8 mouse cellular contexts compared by ENCODE assay signal in the genomic region with DNA sequence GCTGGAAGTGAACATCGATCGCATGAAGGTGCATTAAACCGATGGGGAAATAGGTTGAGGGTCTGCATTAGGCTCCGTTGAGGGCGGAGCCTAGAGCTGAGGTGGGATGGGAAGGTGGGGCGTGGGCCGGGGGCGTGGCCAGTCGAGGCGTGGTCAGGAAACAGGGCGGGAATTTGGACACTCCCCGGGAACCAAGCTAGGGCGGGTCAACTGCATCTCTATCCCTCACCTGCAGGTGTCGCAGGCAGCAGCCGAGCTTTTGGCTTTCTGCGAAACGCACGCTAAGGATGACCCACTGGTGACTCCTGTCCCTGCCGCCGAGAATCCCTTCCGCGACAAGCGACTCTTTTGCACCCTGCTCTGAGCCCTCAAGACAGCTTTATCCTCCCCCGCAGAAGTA. TPM values are rescaled to one million over a fixed set of nuclear protein-coding genes. Genes with fewer than 3 reads are reported as not detected.
DNase-seq lines count a peak whose midpoint lies in the region; ATAC-seq and TF ChIP-seq lines count a peak whose summit lies in the region.

No protein-coding gene starts in this region.

- ATAC-seq in liver, embryonic 16.5 days (ENCODE audit: low read depth) = peak; percentile 17; the same call in 1 of the 2 replicates
- ATAC-seq in neural tube, embryonic 11.5 days (ENCODE audit: insufficient read depth, low FRiP score, low TSS enrichment) = peak; percentile 58

- H3K27ac ChIP-seq in embryonic facial prominence, embryonic 10.5 days (replicated peaks) = 0 out of 2 replicates have a peak overlapping the region, but pooled peaks have one; percentile 42
- H3K27ac ChIP-seq in liver, embryonic 16.5 days (ENCODE audit: low read length) = no peak overlapping the region
- H3K27ac ChIP-seq in neural tube, embryonic 11.5 days (ENCODE audit: low read depth, low read length) = no peak overlapping the region
- no peak overlapping the region for H3K27ac ChIP-seq in thymus, adult 2 months (ENCODE audit: control insufficient read depth, insufficient read depth, low read length)

- TF ChIP-seq CTCF in thymus, adult 2 months (IDR thresholded peaks at IDR 0.05; ENCODE audit: borderline replicate concordance, control insufficient read depth, extremely low read depth, insufficient read depth, low read length, poor library complexity) = peak; percentile 85

- under 1% methylated on average over 24 of the region's 24 CpGs for WGBS in embryonic facial prominence, embryonic 10.5 days
- under 1% methylated on average over 24 of the region's 24 CpGs for WGBS in liver, embryonic 16.5 days (ENCODE audit: insufficient replicate concordance)
- WGBS in neural tube, embryonic 11.5 days = under 1% methylated on average over 24 of the region's 24 CpGs
- WGBS in thymus, adult 2 months = 2% methylated on average over 24 of the region's 24 CpGs

- 0 out of 2 replicates have a peak overlapping the region, but pooled peaks have one; percentile 14 for H3K4me2 ChIP-seq in liver, embryonic 16.5 days (ENCODE audit: low read depth, low read length)
- H3K4me2 ChIP-seq in neural tube, embryonic 11.5 days (ENCODE audit: low read depth) = peak overlapping the region; percentile 49

- peak overlapping the region; percentile 55 for H3K4me3 ChIP-seq in embryonic facial prominence, embryonic 10.5 days
- no peak overlapping the region for H3K4me3 ChIP-seq in liver, embryonic 16.5 days (ENCODE audit: low read depth, low read length)
- peak overlapping the region; percentile 20; the same call in 1 of the 2 replicates for H3K4me3 ChIP-seq in neural tube, embryonic 11.5 days (ENCODE audit: low read depth, low read length)
- H3K4me3 ChIP-seq in thymus, adult 2 months (ENCODE audit: control insufficient read depth, insufficient read depth, low read length) = no peak overlapping the region

- peaks cover 41% of the 10 kb centered on the region for H3K27me3 ChIP-seq in embryonic facial prominence, embryonic 10.5 days (replicated peaks; ENCODE audit: low read depth, poor library complexity, severe bottlenecking)
- peaks cover 42% of the 10 kb centered on the region for H3K27me3 ChIP-seq in liver, embryonic 16.5 days (ENCODE audit: control insufficient read depth, insufficient read depth, low read depth, low read length)
- H3K27me3 ChIP-seq in neural tube, embryonic 11.5 days (ENCODE audit: control insufficient read depth, insufficient read depth, low read length) = peaks cover 21% of the 10 kb centered on the region
- no peaks in the 10 kb centered on the region for H3K27me3 ChIP-seq in thymus, adult 2 months (ENCODE audit: control insufficient read depth, insufficient read depth, low read length)

- no peaks in the 10 kb centered on the region for H3K9me3 ChIP-seq in embryonic facial prominence, embryonic 10.5 days
- no peaks in the 10 kb centered on the region for H3K9me3 ChIP-seq in liver, embryonic 16.5 days (replicated peaks; ENCODE audit: control insufficient read depth, low read length)
- H3K9me3 ChIP-seq in neural tube, embryonic 11.5 days (ENCODE audit: control insufficient read depth, low read length) = no peaks in the 10 kb centered on the region

- peaks cover 7% of the 10 kb centered on the region for H3K36me3 ChIP-seq in embryonic facial prominence, embryonic 10.5 days (replicated peaks)
- no peaks in the 10 kb centered on the region for H3K36me3 ChIP-seq in liver, embryonic 16.5 days (ENCODE audit: control insufficient read depth, insufficient read depth)
- H3K36me3 ChIP-seq in neural tube, embryonic 11.5 days (ENCODE audit: control insufficient read depth, insufficient read depth, low read length) = no peaks in the 10 kb centered on the region
- H3K36me3 ChIP-seq in thymus, adult 2 months (ENCODE audit: control insufficient read depth, insufficient read depth, low read length) = no peaks in the 10 kb centered on the region

- no peak for TF ChIP-seq POLR2A in thymus, adult 2 months (IDR thresholded peaks at IDR 0.05; ENCODE audit: control insufficient read depth, extremely low read depth, insufficient read depth, low read length, poor library complexity)

- H3K4me1 ChIP-seq in embryonic facial prominence, embryonic 10.5 days = peaks cover 63% of the 10 kb centered on the region
- peaks cover 9% of the 10 kb centered on the region for H3K4me1 ChIP-seq in liver, embryonic 16.5 days (ENCODE audit: control insufficient read depth, low read depth, low read length)
- H3K4me1 ChIP-seq in neural tube, embryonic 11.5 days (ENCODE audit: control insufficient read depth, insufficient read depth, low read length) = peaks cover 30% of the 10 kb centered on the region
- peaks cover 14% of the 10 kb centered on the region for H3K4me1 ChIP-seq in thymus, adult 2 months (replicated peaks; ENCODE audit: control insufficient read depth, insufficient read depth, low read length)

- H3K9ac ChIP-seq in liver, embryonic 16.5 days (ENCODE audit: low read depth, low read length) = no peak overlapping the region
- H3K9ac ChIP-seq in neural tube, embryonic 11.5 days (ENCODE audit: low read length) = 0 out of 2 replicates have a peak overlapping the region, but pooled peaks have one; percentile 26

- DNase-seq in CD4-positive helper T cell, adult 2 months (ENCODE audit: low read depth, low spot score) = peak; percentile 64
- peak; percentile 88 for DNase-seq in adrenal gland, postnatal 10 days
- peak; percentile 91 for DNase-seq in embryonic facial prominence, embryonic 10.5 days (ENCODE audit: low spot score)
- peak; percentile 71 for DNase-seq in heart, adult 8-10 months (ENCODE audit: low spot score)
- peak; percentile 76 for DNase-seq in kidney, adult 18-20 months
- peak; percentile 86 for DNase-seq in neural tube, embryonic 11.5 days (ENCODE audit: low spot score)
- DNase-seq in thymus, adult 2 months = peak; percentile 69

RNA-seq across cellular contexts. Expression of a gene that starts 3.4 kb away (rescaled TPM):
- total RNA-seq in adrenal gland, postnatal 10 days (2021) = 1 to 10 TPM in 1 of 2 experiments, under 1 TPM in 1; 0.84 to 2.0 TPM
- 14.7 and 20.3 TPM in 2 replicates for polyA plus RNA-seq in embryonic facial prominence, embryonic 10.5 days (2016; fragmentation: Nextera tagmentation; extraction: Ambion mirVana)
- total RNA-seq in heart, adult 8-10 months (2022) = 1 to 10 TPM; 1.0 to 1.5 (median 1.1) TPM
- polyA plus RNA-seq in liver, embryonic 16.5 days (2015; fragmentation: Nextera tagmentation; extraction: Ambion mirVana) = 0.17 TPM in 1 of 2 replicates, not detected in the other
- polyA plus RNA-seq in neural tube, embryonic 11.5 days (2014; fragmentation: Nextera tagmentation; extraction: Ambion mirVana) = 7.0 and 7.2 TPM in 2 replicates
- 0.62 and 1.7 TPM in 2 replicates for polyA plus RNA-seq in thymus, adult 2 months (2012; rRNA removed)

RNA-seq across cellular contexts. Expression of a gene that starts 11.3 kb away (rescaled TPM):
- total RNA-seq in adrenal gland, postnatal 10 days (2021) = 1 to 10 TPM; 1.2 to 2.0 TPM
- 0.52 and 0.64 TPM in 2 replicates for polyA plus RNA-seq in embryonic facial prominence, embryonic 10.5 days (2016; fragmentation: Nextera tagmentation; extraction: Ambion mirVana)
- 1 to 10 TPM; 1.9 to 3.5 (median 3.1) TPM for total RNA-seq in heart, adult 8-10 months (2022)
- polyA plus RNA-seq in liver, embryonic 16.5 days (2015; fragmentation: Nextera tagmentation; extraction: Ambion mirVana) = 1.2 and 1.3 TPM in 2 replicates
- 0.41 and 0.76 TPM in 2 replicates for polyA plus RNA-seq in neural tube, embryonic 11.5 days (2014; fragmentation: Nextera tagmentation; extraction: Ambion mirVana)
- 11.3 and 11.4 TPM in 2 replicates for polyA plus RNA-seq in thymus, adult 2 months (2012; rRNA removed)

RNA-seq across cellular contexts. Expression of a gene that starts 19.9 kb away (rescaled TPM):
- total RNA-seq in adrenal gland, postnatal 10 days (2021) = 1 to 10 TPM; 5.7 to 7.0 TPM
- polyA plus RNA-seq in embryonic facial prominence, embryonic 10.5 days (2016; fragmentation: Nextera tagmentation; extraction: Ambion mirVana) = 5.5 and 6.0 TPM in 2 replicates
- total RNA-seq in heart, adult 8-10 months (2022) = 1 to 10 TPM; 8.0 to 9.5 (median 8.6) TPM
- 0.05 and 0.12 TPM in 2 replicates for polyA plus RNA-seq in liver, embryonic 16.5 days (2015; fragmentation: Nextera tagmentation; extraction: Ambion mirVana)
- 9.5 and 10.6 TPM in 2 replicates for polyA plus RNA-seq in neural tube, embryonic 11.5 days (2014; fragmentation: Nextera tagmentation; extraction: Ambion mirVana)
- polyA plus RNA-seq in thymus, adult 2 months (2012; rRNA removed) = 3.8 and 4.4 TPM in 2 replicates

RNA-seq across cellular contexts. Expression of a gene that starts 28.9 kb away (rescaled TPM):
- total RNA-seq in adrenal gland, postnatal 10 days (2021) = 100 to 1,000 TPM; 224 to 252 TPM
- 121 and 126 TPM in 2 replicates for polyA plus RNA-seq in embryonic facial prominence, embryonic 10.5 days (2016; fragmentation: Nextera tagmentation; extraction: Ambion mirVana)
- 100 to 1,000 TPM; 153 to 208 (median 191) TPM for total RNA-seq in heart, adult 8-10 months (2022)
- polyA plus RNA-seq in liver, embryonic 16.5 days (2015; fragmentation: Nextera tagmentation; extraction: Ambion mirVana) = 81.6 and 86.6 TPM in 2 replicates
- polyA plus RNA-seq in neural tube, embryonic 11.5 days (2014; fragmentation: Nextera tagmentation; extraction: Ambion mirVana) = 257 and 263 TPM in 2 replicates
- polyA plus RNA-seq in thymus, adult 2 months (2012; rRNA removed) = 398 and 475 TPM in 2 replicates

RNA-seq across cellular contexts. Expression of a gene that starts 49.5 kb away (rescaled TPM):
- total RNA-seq in adrenal gland, postnatal 10 days (2021) = 10 to 100 TPM; 18.3 to 23.9 TPM
- polyA plus RNA-seq in embryonic facial prominence, embryonic 10.5 days (2016; fragmentation: Nextera tagmentation; extraction: Ambion mirVana) = 2.9 and 4.6 TPM in 2 replicates
- total RNA-seq in heart, adult 8-10 months (2022) = 1 to 10 TPM; 3.5 to 4.9 (median 4.3) TPM
- polyA plus RNA-seq in liver, embryonic 16.5 days (2015; fragmentation: Nextera tagmentation; extraction: Ambion mirVana) = 0.20 and 0.42 TPM in 2 replicates
- 9.4 and 10.5 TPM in 2 replicates for polyA plus RNA-seq in neural tube, embryonic 11.5 days (2014; fragmentation: Nextera tagmentation; extraction: Ambion mirVana)
- 2.2 and 3.0 TPM in 2 replicates for polyA plus RNA-seq in thymus, adult 2 months (2012; rRNA removed)

Comparison
In these comparisons a context has a peak if more than half of its experiments do, and no peak if none do; other contexts are left out.
1. H3K4me3 ChIP-seq: peak in embryonic facial prominence, embryonic 10.5 days (single experiment) and neural tube, embryonic 11.5 days (single experiment); none in liver, embryonic 16.5 days (single experiment) and thymus, adult 2 months (single experiment).
2. Peak in every context shown above with its lines, with median percentiles within 50 percentile points of each other: DNase-seq.